In genomic region chr5:138683023-138683766, GRCm38 (mm10) we compare ENCODE assay signal across 11 mouse cellular contexts.
DNase-seq lines count a peak whose midpoint lies in the region; ATAC-seq and TF ChIP-seq lines count a peak whose summit lies in the region.
"Had no signal": no experiment of that assay in that cellular context is flagged by ENCODE, and none has a peak within 500 bp of the region (broad histone marks: within the 10 kb centered on the region; RNA-seq: fewer than 3 reads in every experiment).

No protein-coding gene starts in this region.

- 64% methylated on average over 8 of the region's 8 CpGs for WGBS in midbrain, postnatal 0 days

- intact Hi-C loops in left cerebral cortex, postnatal 25 days (cut with DNase I): no loop called here

- H3K36me3 ChIP-seq in midbrain, postnatal 0 days (ENCODE audit: insufficient read depth, low read length): no peaks in the 10 kb centered on the region
- H3K36me3 ChIP-seq: midbrain, embryonic 15.5 days had no signal

- no peaks in the 10 kb centered on the region for H3K27me3 ChIP-seq in Patski
- H3K27me3 ChIP-seq in midbrain, postnatal 0 days (ENCODE audit: insufficient read depth, low read length): no peaks in the 10 kb centered on the region
- H3K27me3 ChIP-seq: midbrain, embryonic 15.5 days had no signal

- H3K4me2 ChIP-seq in midbrain, postnatal 0 days (ENCODE audit: low read depth, low read length, poor library complexity, severe bottlenecking): no peak overlapping the region
- H3K4me2 ChIP-seq: hindbrain, embryonic 14.5 days; midbrain, embryonic 15.5 days had no signal

- ATAC-seq in Patski: peak; percentile 60
- no peak for ATAC-seq in midbrain, postnatal 0 days (ENCODE audit: low FRiP score)
- ATAC-seq: midbrain, embryonic 15.5 days had no signal

- TF ChIP-seq CTCF in Patski (IDR thresholded peaks at IDR 0.05): no peak
- no peak for TF ChIP-seq CTCF in midbrain, postnatal 0 days (IDR thresholded peaks at IDR 0.05)

- DNase-seq in adrenal gland, adult (ENCODE audit: inconsistent age in 2 of 2, low spot score in 1 of 2): peak; percentile 11 to 36
- DNase-seq in adrenal gland, postnatal 4 days (ENCODE audit: low spot score in 2 of 2): no peak
- DNase-seq in kidney, postnatal 10 days: peak; percentile 18
- no peak for DNase-seq in kidney, adult 11 months
- DNase-seq in Patski (ENCODE audit: low read depth, low spot score): peak; percentile 37
- peak; percentile 34 for DNase-seq in lung, postnatal 36 days
- DNase-seq in midbrain, postnatal 0 days (ENCODE audit: low spot score): no peak
- DNase-seq in left cerebral cortex, postnatal 25 days (ENCODE audit: low spot score in 2 of 2): no peak
- DNase-seq: thymus, postnatal 25 days had no signal

- H3K4me3 ChIP-seq in midbrain, postnatal 0 days (ENCODE audit: low read depth, low read length): no peak overlapping the region
- H3K4me3 ChIP-seq: midbrain, embryonic 15.5 days had no signal

- no peak overlapping the region for H3K27ac ChIP-seq in midbrain, postnatal 0 days (ENCODE audit: low read depth, low read length)
- H3K27ac ChIP-seq: hindbrain, embryonic 14.5 days; midbrain, embryonic 15.5 days had no signal

- CTCF ChIA-PET in Patski (lab: Charles Lee): interaction anchor here (1.0 kb wide), 3 partner anchors 11 to 26 kb away, joined by 3 to 6 read pairs (median 4); no protein-coding TSS in a partner anchor

- POLR2A ChIA-PET in Patski (lab: Charles Lee): interaction anchor here (1.0 kb wide), 2 partner anchors 72 to 98 kb away, joined by 3 to 6 read pairs; no protein-coding TSS in a partner anchor

- in situ Hi-C loops in Patski (cut with MboI; ENCODE audit: low pct_unique_long_range_greater_than_20kb): no loop called here

- no peaks in the 10 kb centered on the region for H3K4me1 ChIP-seq in midbrain, postnatal 0 days (ENCODE audit: insufficient read depth, low read length)
- H3K4me1 ChIP-seq: midbrain, embryonic 15.5 days had no signal

- H3K9ac ChIP-seq in midbrain, postnatal 0 days (replicated peaks; ENCODE audit: low read length, poor library complexity, severe bottlenecking): no peak overlapping the region
- H3K9ac ChIP-seq: hindbrain, embryonic 14.5 days; midbrain, embryonic 15.5 days had no signal

- H3K9me3 ChIP-seq in midbrain, postnatal 0 days (ENCODE audit: low read length): no peaks in the 10 kb centered on the region
- H3K9me3 ChIP-seq: midbrain, embryonic 15.5 days had no signal

Comparison
In these comparisons a context has a peak if more than half of its experiments do, and no peak if none do; other contexts are left out.
1. DNase-seq: peak in adrenal gland, adult (2 of 2), kidney, postnatal 10 days (single experiment), Patski (single experiment) and lung, postnatal 36 days (single experiment); none in adrenal gland, postnatal 4 days (0 of 2), kidney, adult 11 months (single experiment), midbrain, postnatal 0 days (single experiment) and left cerebral cortex, postnatal 25 days (0 of 2).